Mouse (Mus musculus) heart, embryonic 14.5 days (tissue): ENCODE results near the gene Mapre3. TPM values are rescaled to one million over a fixed set of nuclear protein-coding genes. Genes with fewer than 3 reads are reported as not detected.

Experiments used
- ATAC-seq: fragments of 200-750 bp; cut with Nextera tagmentation; 2 replicates; pipeline ENCODE4 v1.8.0; 2017; ENCODE audit warnings: low read depth, moderate TSS enrichment; ENCODE audit not compliant: insufficient number of reproducible peaks, insufficient read depth, low FRiP score
- H3K27ac ChIP-seq, 2 experiments: fragments of 200-500 bp in 1 of 2; fragments of 300-500 bp in 1 of 2; sonication (generic) in 1 of 2; replicated peaks in 1 of 2; 2 replicates each; pipeline ENCODE4 v1.5.1; 2012 to 2014; ENCODE audit warnings: low read depth in 2 of 2, low read length in 2 of 2, control low read depth in 1 of 2, mild to moderate bottlenecking in 1 of 2, mixed read lengths in 1 of 2; ENCODE audit not compliant: control insufficient read depth in 1 of 2, insufficient read depth in 1 of 2
- H3K27me3 ChIP-seq: fragments of 300-500 bp; sonication (generic); 2 replicates; pipeline ENCODE4 v1.6.1; 2014; ENCODE audit warnings: mild to moderate bottlenecking, low read length, control low read depth; ENCODE audit not compliant: control insufficient read depth, insufficient read depth
- H3K36me3 ChIP-seq: fragments of 300-500 bp; sonication (generic); 2 replicates; pipeline ENCODE4 v1.6.1; 2014; ENCODE audit warnings: mild to moderate bottlenecking, control low read depth, low read length, mixed read lengths; ENCODE audit not compliant: control insufficient read depth, insufficient read depth
- H3K4me1 ChIP-seq, 2 experiments: fragments of 200-500 bp in 1 of 2; fragments of 300-500 bp in 1 of 2; sonication (generic) in 1 of 2; 2 replicates each; pipeline ENCODE4 v1.6.1; 2012 to 2014; ENCODE audit warnings: low read length in 2 of 2, control low read depth in 1 of 2, mixed read lengths in 1 of 2; ENCODE audit not compliant: control insufficient read depth in 2 of 2, insufficient read depth in 2 of 2
- H3K4me2 ChIP-seq: fragments of 300-500 bp; sonication (generic); 2 replicates; pipeline ENCODE4 v1.6.1; 2014; ENCODE audit warnings: mild to moderate bottlenecking, low read length
- H3K4me3 ChIP-seq, 2 experiments: fragments of 200-500 bp in 1 of 2; fragments of 300-500 bp in 1 of 2; sonication (generic) in 1 of 2; 2 replicates each; pipeline ENCODE4 v1.5.1; 2012 to 2014; ENCODE audit warnings: low read length in 2 of 2, mild to moderate bottlenecking in 2 of 2, control low read depth in 1 of 2, low read depth in 1 of 2, moderate library complexity in 1 of 2; ENCODE audit not compliant: control insufficient read depth in 1 of 2, insufficient read depth in 1 of 2
- H3K9ac ChIP-seq: fragments of 300-500 bp; sonication (generic); 2 replicates; pipeline ENCODE4 v1.6.1; 2014; ENCODE audit warnings: mild to moderate bottlenecking, low read length
- H3K9me3 ChIP-seq: fragments of 300-500 bp; sonication (generic); 2 replicates; pipeline ENCODE4 v1.6.1; 2016; ENCODE audit warnings: low read length, control low read depth; ENCODE audit not compliant: control insufficient read depth
- WGBS: fragments of 180-500 bp; shearing (Covaris S2); extraction: QIAGEN DNeasy Blood & Tissue Kit; methylation state at CpG from one replicate; pipeline ENCODE4 v1.1.7; 2014; 5-methylcytosine and 5-hydroxymethylcytosine counted together
- polyA plus RNA-seq: library from polyadenylated mRNA; unstranded; fragments of >200 nt; fragmentation: Nextera tagmentation; extraction: Ambion mirVana; gene quantifications from 2 replicates; pipeline ENCODE4 v1.2.1, GENCODE M21; 2014

Mapre3 gene
- polyA plus RNA-seq, 1 experiment from 2014 or later = 18.4 TPM

GRCm38 (mm10) chr5:30850556-30850925 is 36.1 kb downstream of the Mapre3 start:
- 47% methylated on average over 2 of the region's 2 CpGs for WGBS
- H3K27ac ChIP-seq = no peak overlapping the region
- H3K9ac ChIP-seq = no peak overlapping the region
- no peak for ATAC-seq
- H3K4me3 ChIP-seq = no peak overlapping the region
- H3K36me3 ChIP-seq = no peaks in the 10 kb centered on the region
- no peaks in the 10 kb centered on the region for H3K27me3 ChIP-seq
- peaks cover 12% of the 10 kb centered on the region in 2 experiments for H3K4me1 ChIP-seq
- H3K4me2 ChIP-seq = no peak overlapping the region
- no peaks in the 10 kb centered on the region for H3K9me3 ChIP-seq

GRCm38 (mm10) chr5:30853522-30853921 is 39.1 kb downstream of the Mapre3 start:
- Histone ChIP-seq H3K4me3 (no peak overlapping the region), H3K36me3 (no peaks in the 10 kb centered on the region), H3K4me1 (peaks cover 12% of the 10 kb centered on the region in 2 experiments), H3K4me2 (no peak overlapping the region), H3K27ac (no peak overlapping the region), H3K27me3 (no peaks in the 10 kb centered on the region), H3K9ac (no peak overlapping the region), H3K9me3 (no peaks in the 10 kb centered on the region)
- WGBS = 88% methylated on average over 4 of the region's 4 CpGs
- ATAC-seq = no peak

- Histone ChIP-seq H3K9ac (no peak overlapping the region), H3K27me3 (no peaks in the 10 kb centered on the region), H3K4me2 (no peak overlapping the region), H3K4me1 (peaks cover 3 to 5% of the 10 kb centered on the region in 2 experiments; a peak in 3 of 4 replicates), H3K27ac (no peak overlapping the region), H3K36me3 (no peaks in the 10 kb centered on the region), H3K4me3 (no peak overlapping the region), H3K9me3 (no peaks in the 10 kb centered on the region)
- WGBS = 50% methylated on average over 3 of the region's 3 CpGs
- ATAC-seq = no peak
Measured at GRCm38 (mm10) chr5:30855674-30856073, 41.2 kb downstream of the Mapre3 start.

- WGBS = 77% methylated on average over 2 of the region's 2 CpGs
- ATAC-seq = no peak
- Histone ChIP-seq H3K4me3 (no peak overlapping the region), H3K9me3 (no peaks in the 10 kb centered on the region), H3K4me1 (peaks cover under 1 to 3% of the 10 kb centered on the region in 2 experiments; a peak in 2 of 4 replicates), H3K27me3 (no peaks in the 10 kb centered on the region), H3K36me3 (no peaks in the 10 kb centered on the region), H3K4me2 (no peak overlapping the region), H3K27ac (no peak overlapping the region), H3K9ac (no peak overlapping the region)
Measured at GRCm38 (mm10) chr5:30856124-30856523, 41.7 kb downstream of the Mapre3 start.

- no peak overlapping the region for H3K4me3 ChIP-seq
- no peak for ATAC-seq
- H3K27ac ChIP-seq = no peak overlapping the region
- H3K9me3 ChIP-seq = no peaks in the 10 kb centered on the region
- no peaks in the 10 kb centered on the region for H3K27me3 ChIP-seq
- H3K4me2 ChIP-seq = no peak overlapping the region
- 41% methylated on average over 4 of the region's 4 CpGs for WGBS
- no peaks in the 10 kb centered on the region for H3K36me3 ChIP-seq
- peaks cover 0 to 8% of the 10 kb centered on the region in 2 experiments; a peak in 2 of 4 replicates for H3K4me1 ChIP-seq
- no peak overlapping the region for H3K9ac ChIP-seq
Measured at GRCm38 (mm10) chr5:30863852-30864251, 49.4 kb downstream of the Mapre3 start.

GRCm38 (mm10) chr5:30864322-30864721 is 49.9 kb downstream of the Mapre3 start:
- H3K4me3 ChIP-seq = no peak overlapping the region
- 28% methylated on average over 15 of the region's 15 CpGs for WGBS

GRCm38 (mm10) chr5:30866871-30867270 is 52.4 kb downstream of the Mapre3 start:
- Histone ChIP-seq H3K9me3 (no peaks in the 10 kb centered on the region), H3K36me3 (peaks cover 11% of the 10 kb centered on the region), H3K4me2 (no peak overlapping the region), H3K4me1 (peaks cover 15 to 16% of the 10 kb centered on the region in 2 experiments), H3K27me3 (no peaks in the 10 kb centered on the region), H3K9ac (no peak overlapping the region), H3K4me3 (no peak overlapping the region), H3K27ac (no peak overlapping the region)
- ATAC-seq = no peak
- 81% methylated on average over 3 of the region's 3 CpGs for WGBS

More at GRCm38 (mm10) chr5:30864322-30864721, 49.9 kb downstream of the Mapre3 start:
- Histone ChIP-seq H3K27me3 (no peaks in the 10 kb centered on the region), H3K27ac (no peak overlapping the region), H3K9me3 (no peaks in the 10 kb centered on the region), H3K36me3 (no peaks in the 10 kb centered on the region), H3K9ac (no peak overlapping the region), H3K4me1 (peaks cover 0 to 11% of the 10 kb centered on the region in 2 experiments; a peak in 2 of 4 replicates), H3K4me2 (no peak overlapping the region)
- no peak for ATAC-seq

- no peak for ATAC-seq
- Histone ChIP-seq H3K9ac (no peak within 1 kb of the TSS), H3K27ac (no peak within 1 kb of the TSS), H3K27me3 (no peaks in the 10 kb centered on the region), H3K36me3 (peaks cover 20% of the 10 kb centered on the region), H3K4me1 (peaks cover 15 to 16% of the 10 kb centered on the region in 2 experiments), H3K9me3 (no peaks in the 10 kb centered on the region), H3K4me3 (no peak within 1 kb of the TSS), H3K4me2 (no peak within 1 kb of the TSS)
- WGBS = 94% methylated on average over 3 of the region's 3 CpGs
Measured at GRCm38 (mm10) chr5:30867712-30868111, 53.3 kb downstream of the Mapre3 start, which contains the start of gene Tmem214. TSS of gene Tmem214 (plus strand) at chr5:30868012.
